13 mouse cellular contexts compared by ENCODE assay signal in genomic region chr11:11014088-11014487, GRCm38 (mm10).
A peak's percentile ranks its signal among the peaks of the same experiment; 100 is the strongest.
DNase-seq lines count a peak whose midpoint lies in the region; ATAC-seq and TF ChIP-seq lines count a peak whose summit lies in the region.
"Had no signal": no experiment of that assay in that cellular context is flagged by ENCODE, and none has a peak within 500 bp of the region (broad histone marks: within the 10 kb centered on the region; RNA-seq: fewer than 3 reads in every experiment).

No protein-coding gene starts in this region.

- H3K4me2 ChIP-seq in neural tube, embryonic 12.5 days (replicated peaks), result no peak overlapping the region
- H3K4me2 ChIP-seq in forebrain, embryonic 14.5 days (ENCODE audit: low read length), result no peak overlapping the region
- H3K4me2 ChIP-seq: lung, embryonic 15.5 days had no signal

- no peak for TF ChIP-seq CTCF in layer of hippocampus, adult 2 months (conservative IDR thresholded peaks at IDR 0.05)

- peak; percentile 83 for ATAC-seq in neural tube, embryonic 12.5 days (ENCODE audit: low FRiP score, low read depth)
- peak; percentile 97 for ATAC-seq in forebrain, embryonic 14.5 days
- ATAC-seq: activated CD4-positive, CD25-positive, alpha-beta regulatory T cell, adult 4 months had no signal

- H3K4me3 ChIP-seq in neural tube, embryonic 12.5 days, result no peak overlapping the region
- no peak overlapping the region for H3K4me3 ChIP-seq in forebrain, embryonic 14.5 days (ENCODE audit: low read depth, low read length)
- no peak overlapping the region for H3K4me3 ChIP-seq in layer of hippocampus, adult 2 months
- H3K4me3 ChIP-seq: lung, embryonic 15.5 days; myocyte had no signal

- H3K36me3 ChIP-seq in neural tube, embryonic 12.5 days, result no peaks in the 10 kb centered on the region
- H3K36me3 ChIP-seq in forebrain, embryonic 14.5 days (ENCODE audit: control insufficient read depth, insufficient read depth, low read length), result no peaks in the 10 kb centered on the region
- H3K36me3 ChIP-seq: lung, embryonic 15.5 days had no signal

- H3K27me3 ChIP-seq in neural tube, embryonic 12.5 days (replicated peaks), result no peaks in the 10 kb centered on the region
- 0 out of 2 replicates have a peak, but pooled peaks cover 14% of the 10 kb centered on the region for H3K27me3 ChIP-seq in forebrain, embryonic 14.5 days (replicated peaks; ENCODE audit: control insufficient read depth, insufficient read depth, low read length)
- H3K27me3 ChIP-seq: lung, embryonic 15.5 days had no signal

- 25% methylated on average over 1 of the region's 1 CpGs for WGBS in neural tube, embryonic 12.5 days
- 6% methylated on average over 1 of the region's 1 CpGs for WGBS in forebrain, embryonic 14.5 days

- no peak overlapping the region for H3K9ac ChIP-seq in neural tube, embryonic 12.5 days
- H3K9ac ChIP-seq in forebrain, embryonic 14.5 days (ENCODE audit: low read length), result no peak overlapping the region
- H3K9ac ChIP-seq: lung, embryonic 15.5 days had no signal

- H3K27ac ChIP-seq in neural tube, embryonic 12.5 days, result no peak overlapping the region
- H3K27ac ChIP-seq in forebrain, embryonic 14.5 days (ENCODE audit: low read depth, low read length), result no peak overlapping the region
- no peak overlapping the region for H3K27ac ChIP-seq in layer of hippocampus, adult 2 months
- H3K27ac ChIP-seq: lung, embryonic 15.5 days had no signal

- H3K4me1 ChIP-seq in neural tube, embryonic 12.5 days, result no peaks in the 10 kb centered on the region
- H3K4me1 ChIP-seq in forebrain, embryonic 14.5 days (ENCODE audit: control insufficient read depth, insufficient read depth, low read length), result no peaks in the 10 kb centered on the region
- H3K4me1 ChIP-seq: lung, embryonic 15.5 days had no signal

- DNase-seq in neural tube, embryonic 10.5 days (ENCODE audit: extremely low spot score, low spot score), result no peak
- peak; percentile 93 for DNase-seq in forebrain, embryonic 14.5 days (ENCODE audit: low spot score)
- DNase-seq in layer of hippocampus, adult 2 months (ENCODE audit: low spot score in 2 of 2), result peak; percentile 23 to 30
- DNase-seq in right cerebral cortex, postnatal 4 days, result peak; percentile 36
- no peak for DNase-seq in MN1 (ENCODE audit: low spot score)
- DNase-seq in adrenal gland, postnatal 14 days, result no peak
- DNase-seq: kidney, adult 8-10 months; spleen, adult 18-20 months; thymus, postnatal 14 days had no signal

- H3K9me3 ChIP-seq in neural tube, embryonic 12.5 days, result no peaks in the 10 kb centered on the region
- H3K9me3 ChIP-seq in forebrain, embryonic 14.5 days (replicated peaks; ENCODE audit: control insufficient read depth, low read length), result no peaks in the 10 kb centered on the region
- H3K9me3 ChIP-seq: lung, embryonic 15.5 days had no signal

Comparison
In these comparisons a context has a peak if more than half of its experiments do, and no peak if none do; other contexts are left out.
1. DNase-seq: peak in forebrain, embryonic 14.5 days (single experiment), layer of hippocampus, adult 2 months (2 of 2) and right cerebral cortex, postnatal 4 days (single experiment); none in neural tube, embryonic 10.5 days (single experiment), MN1 (single experiment) and adrenal gland, postnatal 14 days (single experiment).